Mouse (Mus musculus): ENCODE data around the gene Nipal3. TPM values are rescaled to one million over a fixed set of nuclear protein-coding genes. Genes with fewer than 3 reads are reported as not detected.
A peak's percentile ranks its signal among the peaks of the same experiment; 100 is the strongest.

Gene Nipal3
- polyA plus RNA-seq, 1 experiment from 2014 or later = 3.2 TPM

DNA sequence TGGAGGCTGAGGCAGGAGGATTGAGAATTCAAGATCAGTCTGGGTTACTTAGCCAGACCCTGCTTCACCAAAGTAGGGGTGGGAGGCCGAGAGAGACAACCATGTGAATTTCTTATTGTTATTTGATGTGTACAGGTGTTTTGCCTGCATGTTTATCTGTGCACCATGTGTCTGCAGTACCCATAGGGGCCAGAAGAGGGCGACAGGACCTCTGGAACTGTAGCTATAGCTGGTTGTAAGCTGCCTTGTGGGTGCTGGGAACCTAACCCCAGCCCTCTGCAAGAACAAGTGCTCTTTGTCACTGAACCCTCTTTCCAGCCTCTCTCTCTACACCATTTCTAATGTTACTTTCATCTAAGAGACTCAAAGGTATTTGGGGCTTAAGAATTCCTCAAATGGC, 35.4 kb upstream of the Nipal3 start:
- 0 out of 2 replicates have a peak, but pooled peaks cover 4% of the 10 kb centered on the region for H3K27me3 ChIP-seq (ENCODE audit: control insufficient read depth, insufficient read depth, low read depth, low read length)
- no peak for ATAC-seq (ENCODE audit: low read depth)
- no peak overlapping the region for H3K4me2 ChIP-seq (ENCODE audit: low read depth, low read length)
- no peaks in the 10 kb centered on the region for H3K4me1 ChIP-seq (ENCODE audit: control insufficient read depth, low read depth, low read length)
- H3K36me3 ChIP-seq (ENCODE audit: control insufficient read depth, insufficient read depth) = no peaks in the 10 kb centered on the region
- no peak overlapping the region for H3K9ac ChIP-seq (ENCODE audit: low read depth, low read length)
- H3K27ac ChIP-seq (ENCODE audit: low read length) = no peak overlapping the region
- H3K4me3 ChIP-seq (ENCODE audit: low read depth, low read length) = no peak overlapping the region
- WGBS (ENCODE audit: insufficient replicate concordance) = 58% methylated on average over 2 of the region's 2 CpGs
- H3K9me3 ChIP-seq (replicated peaks; ENCODE audit: control insufficient read depth, low read length) = 0 out of 2 replicates have a peak, but pooled peaks cover 2% of the 10 kb centered on the region

DNA sequence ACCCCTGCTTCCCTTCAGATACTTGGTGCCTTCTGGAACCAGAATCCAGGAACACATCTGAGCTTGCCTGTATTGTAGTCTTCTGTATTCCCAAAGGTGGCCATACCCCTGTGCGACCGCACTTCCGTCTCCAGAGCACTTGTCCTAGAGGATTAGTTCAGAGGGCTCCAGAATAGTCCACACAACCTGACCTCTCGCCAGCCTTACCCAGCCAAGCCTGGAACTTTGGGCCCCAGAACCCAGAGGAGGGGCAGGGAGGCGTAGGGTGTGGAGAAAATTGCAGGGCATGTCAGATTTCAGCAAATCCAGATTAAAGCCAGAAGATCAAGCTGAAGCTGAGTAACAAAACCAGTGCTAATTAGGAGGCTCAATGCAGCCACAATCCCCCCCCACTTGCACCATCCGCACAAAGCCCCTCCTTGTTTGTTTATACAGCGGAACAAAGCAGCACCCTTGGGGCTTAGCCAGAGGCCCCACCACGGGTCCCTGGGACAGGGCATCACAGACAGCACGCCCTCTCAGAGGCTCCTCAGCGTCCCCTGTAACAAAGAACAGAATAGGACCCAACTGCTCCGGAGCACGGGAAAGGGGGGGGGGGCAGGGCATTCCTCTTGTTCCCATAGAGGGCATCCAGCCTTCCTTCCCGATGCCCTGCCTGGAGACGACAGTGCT, 31.3 kb upstream of the Nipal3 start:
- Histone ChIP-seq H3K4me3 (ENCODE audit: low read depth, low read length) (no peak overlapping the region), H3K9ac (ENCODE audit: low read depth, low read length) (no peak overlapping the region), H3K27me3 (ENCODE audit: control insufficient read depth, insufficient read depth, low read depth, low read length) (0 out of 2 replicates have a peak, but pooled peaks cover 5% of the 10 kb centered on the region), H3K27ac (ENCODE audit: low read length) (no peak overlapping the region), H3K9me3 (replicated peaks; ENCODE audit: control insufficient read depth, low read length) (0 out of 2 replicates have a peak, but pooled peaks cover 2% of the 10 kb centered on the region), H3K36me3 (ENCODE audit: control insufficient read depth, insufficient read depth) (no peaks in the 10 kb centered on the region), H3K4me2 (ENCODE audit: low read depth, low read length) (no peak overlapping the region), H3K4me1 (ENCODE audit: control insufficient read depth, low read depth, low read length) (no peaks in the 10 kb centered on the region)
- 29% methylated on average over 14 of the region's 14 CpGs for WGBS (ENCODE audit: insufficient replicate concordance)
- ATAC-seq (ENCODE audit: low read depth) = no peak

DNA sequence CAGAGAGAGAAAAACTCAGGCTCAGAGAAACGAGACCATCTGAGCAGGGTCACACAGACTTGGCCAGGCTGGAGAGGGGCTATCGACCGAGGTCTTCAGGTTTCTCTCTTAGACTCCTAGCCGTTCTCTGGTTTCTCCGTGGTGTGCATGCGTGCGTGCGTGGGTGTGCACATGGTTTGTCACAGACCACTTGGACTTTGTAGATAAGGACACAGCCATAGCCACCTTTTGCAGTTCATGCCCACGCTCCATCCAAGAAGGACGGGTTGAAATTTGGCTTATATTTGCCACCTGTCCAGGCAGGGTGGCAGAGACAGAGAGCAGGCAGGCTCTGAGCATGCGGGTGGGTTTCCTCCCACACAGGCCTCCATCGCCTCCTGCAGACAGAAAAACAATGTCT, 30.2 kb upstream of the Nipal3 start:
- Histone ChIP-seq H3K4me3 (ENCODE audit: low read depth, low read length) (no peak overlapping the region), H3K4me1 (ENCODE audit: control insufficient read depth, low read depth, low read length) (no peaks in the 10 kb centered on the region), H3K9me3 (replicated peaks; ENCODE audit: control insufficient read depth, low read length) (no peaks in the 10 kb centered on the region), H3K9ac (ENCODE audit: low read depth, low read length) (no peak overlapping the region), H3K36me3 (ENCODE audit: control insufficient read depth, insufficient read depth) (no peaks in the 10 kb centered on the region), H3K4me2 (ENCODE audit: low read depth, low read length) (no peak overlapping the region), H3K27ac (ENCODE audit: low read length) (no peak overlapping the region), H3K27me3 (ENCODE audit: control insufficient read depth, insufficient read depth, low read depth, low read length) (0 out of 2 replicates have a peak, but pooled peaks cover 5% of the 10 kb centered on the region)
- 57% methylated on average over 12 of the region's 12 CpGs for WGBS (ENCODE audit: insufficient replicate concordance)
- no peak for ATAC-seq (ENCODE audit: low read depth)

DNA sequence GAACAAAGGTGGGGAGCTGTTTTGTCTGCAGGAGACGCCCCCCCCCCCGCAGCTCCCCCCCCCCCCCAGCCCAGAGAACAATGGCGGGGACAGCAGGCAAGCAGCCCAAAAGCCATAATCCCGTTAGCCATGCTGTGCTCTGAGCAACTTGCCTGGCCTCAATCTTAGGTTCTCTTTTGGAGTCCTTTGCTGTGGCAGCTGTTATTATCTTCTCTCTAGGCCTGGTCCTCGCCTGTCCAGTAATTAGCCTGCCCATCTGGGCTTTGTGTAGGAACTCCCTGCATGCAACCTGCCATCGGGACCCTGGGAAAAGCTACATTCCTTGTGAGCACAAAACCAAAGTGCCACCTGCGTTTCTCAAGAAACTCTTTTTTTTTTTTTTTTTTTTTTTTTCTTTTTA, 29.1 kb upstream of the Nipal3 start:
- Histone ChIP-seq H3K27ac (ENCODE audit: low read length) (no peak overlapping the region), H3K4me1 (ENCODE audit: control insufficient read depth, low read depth, low read length) (no peaks in the 10 kb centered on the region), H3K4me2 (ENCODE audit: low read depth, low read length) (no peak overlapping the region), H3K27me3 (ENCODE audit: control insufficient read depth, insufficient read depth, low read depth, low read length) (0 out of 2 replicates have a peak, but pooled peaks cover 5% of the 10 kb centered on the region), H3K9me3 (replicated peaks; ENCODE audit: control insufficient read depth, low read length) (no peaks in the 10 kb centered on the region), H3K4me3 (ENCODE audit: low read depth, low read length) (no peak overlapping the region), H3K9ac (ENCODE audit: low read depth, low read length) (no peak overlapping the region), H3K36me3 (ENCODE audit: control insufficient read depth, insufficient read depth) (no peaks in the 10 kb centered on the region)
- WGBS (ENCODE audit: insufficient replicate concordance) = 40% methylated on average over 4 of the region's 7 CpGs
- no peak for ATAC-seq (ENCODE audit: low read depth)

DNA sequence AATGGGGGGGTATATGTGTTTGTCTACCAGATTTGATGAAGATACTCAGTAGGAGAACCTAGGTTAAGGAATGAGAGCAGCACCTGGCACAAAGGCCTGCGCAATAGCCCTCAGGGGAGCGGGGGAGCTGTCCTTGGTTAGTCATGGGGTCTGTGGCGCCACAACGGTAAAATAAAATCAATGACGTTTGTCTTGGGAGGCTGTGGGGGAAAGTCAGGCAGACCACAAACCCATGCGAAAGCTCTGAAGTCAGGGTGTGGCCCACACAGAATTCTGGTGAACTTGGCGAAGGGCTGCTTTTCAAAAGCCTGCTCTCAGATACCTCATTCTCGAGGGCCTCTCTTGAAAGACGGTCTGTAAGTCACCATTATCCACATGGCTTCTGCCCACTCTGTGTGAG, 25.6 kb upstream of the Nipal3 start:
- Histone ChIP-seq H3K4me1 (ENCODE audit: control insufficient read depth, low read depth, low read length) (no peaks in the 10 kb centered on the region; the same call in none of the 2 replicates), H3K4me3 (ENCODE audit: low read depth, low read length) (no peak overlapping the region), H3K27ac (ENCODE audit: low read length) (no peak overlapping the region), H3K9me3 (replicated peaks; ENCODE audit: control insufficient read depth, low read length) (no peaks in the 10 kb centered on the region), H3K9ac (ENCODE audit: low read depth, low read length) (no peak overlapping the region), H3K27me3 (ENCODE audit: control insufficient read depth, insufficient read depth, low read depth, low read length) (0 out of 2 replicates have a peak, but pooled peaks cover 2% of the 10 kb centered on the region), H3K36me3 (ENCODE audit: control insufficient read depth, insufficient read depth) (no peaks in the 10 kb centered on the region), H3K4me2 (ENCODE audit: low read depth, low read length) (no peak overlapping the region)
- WGBS (ENCODE audit: insufficient replicate concordance) = 45% methylated on average over 9 of the region's 9 CpGs
- ATAC-seq (ENCODE audit: low read depth) = no peak

DNA sequence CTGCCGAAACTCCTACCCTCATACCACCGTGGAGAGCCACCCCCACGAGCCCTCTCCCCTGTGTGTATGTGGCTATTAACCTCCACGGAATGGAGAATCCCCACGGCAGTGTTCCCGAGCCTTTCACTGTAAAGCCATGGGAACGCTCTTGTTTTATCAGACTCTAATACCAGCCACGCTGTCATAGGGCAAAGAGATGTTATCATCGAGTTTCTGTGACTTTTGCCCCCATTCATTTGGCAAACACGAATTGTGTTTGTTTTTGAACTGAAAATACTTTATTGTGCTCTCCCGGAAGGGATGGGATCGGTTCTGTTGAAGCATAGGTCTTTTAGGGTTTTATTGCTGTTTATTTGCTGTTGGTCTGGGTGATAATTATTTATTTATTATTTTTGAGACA, 23.3 kb upstream of the Nipal3 start:
- H3K4me1 ChIP-seq (ENCODE audit: control insufficient read depth, low read depth, low read length) = no peaks in the 10 kb centered on the region; the same call in none of the 2 replicates
- H3K27me3 ChIP-seq (ENCODE audit: control insufficient read depth, insufficient read depth, low read depth, low read length) = no peaks in the 10 kb centered on the region
- H3K27ac ChIP-seq (ENCODE audit: low read length) = no peak overlapping the region
- no peak overlapping the region for H3K4me2 ChIP-seq (ENCODE audit: low read depth, low read length)
- H3K9me3 ChIP-seq (replicated peaks; ENCODE audit: control insufficient read depth, low read length) = no peaks in the 10 kb centered on the region
- no peaks in the 10 kb centered on the region for H3K36me3 ChIP-seq (ENCODE audit: control insufficient read depth, insufficient read depth)
- H3K4me3 ChIP-seq (ENCODE audit: low read depth, low read length) = no peak overlapping the region
- H3K9ac ChIP-seq (ENCODE audit: low read depth, low read length) = no peak overlapping the region
- WGBS (ENCODE audit: insufficient replicate concordance) = 48% methylated on average over 12 of the region's 12 CpGs
- no peak for ATAC-seq (ENCODE audit: low read depth)

DNA sequence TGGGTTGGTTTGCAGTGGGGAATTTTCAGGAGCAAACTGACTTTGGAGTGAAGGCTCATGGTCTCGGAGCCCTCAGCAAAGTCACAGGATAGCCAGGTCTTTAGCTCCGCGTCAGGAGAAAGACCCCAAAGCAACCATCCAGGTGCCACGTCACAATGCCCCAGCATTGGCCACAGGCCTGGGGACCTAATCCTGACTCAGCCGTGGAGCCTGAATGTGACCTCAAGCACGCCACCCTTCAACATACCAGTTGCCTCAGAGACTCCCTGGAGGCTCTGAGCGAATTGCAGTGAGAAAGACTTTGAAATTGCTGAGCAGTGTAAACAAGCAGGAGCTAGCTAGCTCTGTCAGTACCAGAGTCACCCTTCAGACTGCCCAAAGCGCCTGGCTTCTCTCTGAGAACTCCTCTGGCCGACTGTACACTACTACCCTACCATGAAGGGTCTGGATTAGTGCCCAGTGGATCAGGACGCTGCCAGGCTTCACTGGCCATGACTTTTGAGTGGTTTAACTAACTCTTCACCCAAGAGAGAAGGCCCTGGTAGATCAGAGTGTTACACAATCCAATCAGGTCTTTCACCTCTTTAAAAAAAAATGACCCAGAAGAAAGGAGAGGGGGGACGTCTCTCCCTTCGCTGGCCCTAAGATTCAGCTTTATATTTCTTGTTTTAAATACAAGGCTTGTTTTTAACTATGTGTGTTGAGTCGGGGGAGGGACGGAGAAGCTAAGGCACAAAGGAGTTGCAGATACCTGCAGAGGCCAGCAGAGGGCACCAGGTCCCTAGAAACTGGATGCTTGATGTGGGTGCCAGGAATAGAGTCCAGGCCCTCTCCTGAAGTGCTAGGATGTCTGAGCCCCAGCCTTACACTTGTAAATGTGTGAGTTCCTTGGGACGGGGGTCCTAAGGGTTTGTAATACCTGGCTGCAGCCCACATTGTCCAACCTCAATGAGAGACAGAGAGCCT, 21.8 kb upstream of the Nipal3 start:
- Histone ChIP-seq H3K27ac (ENCODE audit: low read length) (no peak overlapping the region), H3K4me1 (ENCODE audit: control insufficient read depth, low read depth, low read length) (no peaks in the 10 kb centered on the region; the same call in none of the 2 replicates), H3K4me3 (ENCODE audit: low read depth, low read length) (no peak overlapping the region), H3K27me3 (ENCODE audit: control insufficient read depth, insufficient read depth, low read depth, low read length) (no peaks in the 10 kb centered on the region), H3K9me3 (replicated peaks; ENCODE audit: control insufficient read depth, low read length) (no peaks in the 10 kb centered on the region), H3K9ac (ENCODE audit: low read depth, low read length) (no peak overlapping the region), H3K4me2 (ENCODE audit: low read depth, low read length) (no peak overlapping the region), H3K36me3 (ENCODE audit: control insufficient read depth, insufficient read depth) (no peaks in the 10 kb centered on the region)
- ATAC-seq (ENCODE audit: low read depth) = peak; percentile 65
- 37% methylated on average over 15 of the region's 15 CpGs for WGBS (ENCODE audit: insufficient replicate concordance)

DNA sequence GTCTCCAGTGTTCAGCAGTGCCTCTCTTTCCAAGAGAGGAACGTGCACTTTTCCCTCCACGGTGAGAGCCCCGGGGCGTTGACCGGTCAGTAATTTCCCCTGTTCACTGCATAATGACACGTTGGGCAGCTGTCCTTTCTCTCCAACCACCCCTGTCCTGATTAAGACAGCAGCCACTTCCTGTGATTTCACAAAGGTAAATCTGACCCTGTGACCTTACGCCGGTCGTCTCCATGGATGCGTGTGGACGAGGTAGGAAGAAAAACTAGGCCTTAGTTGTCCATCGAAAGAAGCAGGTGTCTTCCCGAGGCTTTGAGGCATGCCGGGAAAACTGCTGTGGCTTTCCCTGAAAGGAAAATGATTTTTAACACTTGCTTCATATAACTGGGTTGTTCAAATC, 20.1 kb upstream of the Nipal3 start:
- no peaks in the 10 kb centered on the region for H3K27me3 ChIP-seq (ENCODE audit: control insufficient read depth, insufficient read depth, low read depth, low read length)
- WGBS (ENCODE audit: insufficient replicate concordance) = 61% methylated on average over 14 of the region's 14 CpGs

DNA sequence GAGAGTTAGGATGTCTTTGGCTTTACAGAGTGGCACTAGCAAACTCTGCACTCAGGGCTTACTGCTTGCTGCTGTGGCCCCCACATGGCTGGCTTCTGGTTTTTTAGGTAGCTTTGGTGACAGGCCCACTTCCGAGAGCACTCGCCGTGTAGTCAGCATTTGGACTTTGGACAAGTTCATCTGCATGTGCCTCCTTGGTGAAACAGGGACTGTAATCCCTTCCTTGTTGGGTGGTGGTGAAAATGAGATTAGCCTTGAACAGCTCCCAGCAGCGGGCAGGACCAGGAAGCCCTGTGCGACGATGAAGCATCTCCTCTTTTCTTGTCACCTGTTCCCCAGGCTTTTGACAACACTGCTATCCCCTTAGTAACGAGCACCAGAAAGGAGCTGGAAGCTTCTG, 19.0 kb upstream of the Nipal3 start:
- Histone ChIP-seq H3K27ac (ENCODE audit: low read length) (no peak overlapping the region), H3K9me3 (replicated peaks; ENCODE audit: control insufficient read depth, low read length) (no peaks in the 10 kb centered on the region), H3K27me3 (ENCODE audit: control insufficient read depth, insufficient read depth, low read depth, low read length) (no peaks in the 10 kb centered on the region), H3K4me1 (ENCODE audit: control insufficient read depth, low read depth, low read length) (no peaks in the 10 kb centered on the region; the same call in none of the 2 replicates), H3K9ac (ENCODE audit: low read depth, low read length) (no peak overlapping the region), H3K4me3 (ENCODE audit: low read depth, low read length) (no peak overlapping the region), H3K4me2 (ENCODE audit: low read depth, low read length) (no peak overlapping the region), H3K36me3 (ENCODE audit: control insufficient read depth, insufficient read depth) (no peaks in the 10 kb centered on the region)
- WGBS (ENCODE audit: insufficient replicate concordance) = 70% methylated on average over 7 of the region's 7 CpGs
- ATAC-seq (ENCODE audit: low read depth) = no peak

More for the DNA sequence above, 20.1 kb upstream of the Nipal3 start:
- no peak overlapping the region for H3K4me2 ChIP-seq (ENCODE audit: low read depth, low read length)
- no peak overlapping the region for H3K9ac ChIP-seq (ENCODE audit: low read depth, low read length)
- H3K9me3 ChIP-seq (replicated peaks; ENCODE audit: control insufficient read depth, low read length) = no peaks in the 10 kb centered on the region
- H3K27ac ChIP-seq (ENCODE audit: low read length) = no peak overlapping the region
- H3K36me3 ChIP-seq (ENCODE audit: control insufficient read depth, insufficient read depth) = no peaks in the 10 kb centered on the region
- ATAC-seq (ENCODE audit: low read depth) = no peak
- H3K4me3 ChIP-seq (ENCODE audit: low read depth, low read length) = no peak overlapping the region
- no peaks in the 10 kb centered on the region; the same call in none of the 2 replicates for H3K4me1 ChIP-seq (ENCODE audit: control insufficient read depth, low read depth, low read length)
